Mouse (Mus musculus) midbrain, embryonic 14.5 days (tissue): ENCODE results near the gene Cd37. TPM values are rescaled to one million over a fixed set of nuclear protein-coding genes. Genes with fewer than 3 reads are reported as not detected.
A peak's percentile ranks its signal among the peaks of the same experiment; 100 is the strongest.

Experiments used
- ATAC-seq: fragments of 200-750 bp; cut with Nextera tagmentation; 2 replicates; pipeline ENCODE4 v1.8.0; 2017; ENCODE audit warnings: moderate number of reproducible peaks, moderate library complexity; ENCODE audit not compliant: low FRiP score, low TSS enrichment
- DNase-seq: peaks from one replicate; pipeline ENCODE4 v3.0.0-alpha.2; 2015
- H3K27ac ChIP-seq: fragments of 300-500 bp; sonication (generic); replicated peaks from 2 replicates; pipeline ENCODE4 v1.5.1; 2014; ENCODE audit warnings: mild to moderate bottlenecking, low read depth, low read length, moderate library complexity
- H3K27me3 ChIP-seq: fragments of 300-500 bp; sonication (generic); 2 replicates; pipeline ENCODE4 v1.6.1; 2014; ENCODE audit warnings: low read length, control low read depth, mixed read lengths; ENCODE audit not compliant: control insufficient read depth, insufficient read depth
- H3K36me3 ChIP-seq: fragments of 300-500 bp; sonication (generic); 2 replicates; pipeline ENCODE4 v1.6.1; 2014; ENCODE audit warnings: low read length, control low read depth; ENCODE audit not compliant: control insufficient read depth, insufficient read depth
- H3K4me1 ChIP-seq: fragments of 300-500 bp; sonication (generic); 2 replicates; pipeline ENCODE4 v1.6.1; 2014; ENCODE audit warnings: mild to moderate bottlenecking, antibody characterized with exemption, low read length, control low read depth; ENCODE audit not compliant: control insufficient read depth, insufficient read depth
- H3K4me2 ChIP-seq: fragments of 300-500 bp; sonication (generic); 2 replicates; pipeline ENCODE4 v1.6.1; 2014; ENCODE audit warnings: mild to moderate bottlenecking, low read length, moderate library complexity
- H3K4me3 ChIP-seq: fragments of 300-500 bp; sonication (generic); replicated peaks from 2 replicates; pipeline ENCODE4 v1.5.1; 2014; ENCODE audit warnings: low read depth, low read length
- H3K9ac ChIP-seq: fragments of 300-500 bp; sonication (generic); replicated peaks from 2 replicates; pipeline ENCODE4 v1.6.1; 2014; ENCODE audit warnings: mild to moderate bottlenecking, low read length, moderate library complexity
- H3K9me3 ChIP-seq: fragments of 300-500 bp; sonication (generic); 2 replicates; pipeline ENCODE4 v1.6.1; 2016; ENCODE audit warnings: low read length, control low read depth, mixed read lengths; ENCODE audit not compliant: control insufficient read depth
- WGBS: fragments of 180-500 bp; shearing (Covaris S2); extraction: QIAGEN DNeasy Blood & Tissue Kit; methylation state at CpG from one replicate; pipeline ENCODE4 v1.1.7; 2014; 5-methylcytosine and 5-hydroxymethylcytosine counted together
- polyA plus RNA-seq: library from polyadenylated mRNA; unstranded; fragments of >200 nt; fragmentation: Nextera tagmentation; extraction: Ambion mirVana; gene quantifications from 2 replicates; pipeline ENCODE4 v1.2.1, GENCODE M21; 2014

The Cd37 gene
- polyA plus RNA-seq, 1 experiment from 2014 or later, result 0.76 TPM

- DNase-seq, result no peak
- H3K9me3 ChIP-seq, result no peaks in the 10 kb centered on the region
- H3K4me3 ChIP-seq, result no peak overlapping the region
- H3K27ac ChIP-seq, result no peak overlapping the region
- H3K36me3 ChIP-seq, result no peaks in the 10 kb centered on the region
- H3K4me1 ChIP-seq, result no peaks in the 10 kb centered on the region
- ATAC-seq, result no peak
- H3K27me3 ChIP-seq, result no peaks in the 10 kb centered on the region
- WGBS, result 83% methylated on average over 7 of the region's 7 CpGs
- no peak overlapping the region for H3K4me2 ChIP-seq
- no peak overlapping the region for H3K9ac ChIP-seq
Measured at GRCm38 (mm10) chr7:45192585-45193310, 46.2 kb downstream of the Cd37 start.

DNA sequence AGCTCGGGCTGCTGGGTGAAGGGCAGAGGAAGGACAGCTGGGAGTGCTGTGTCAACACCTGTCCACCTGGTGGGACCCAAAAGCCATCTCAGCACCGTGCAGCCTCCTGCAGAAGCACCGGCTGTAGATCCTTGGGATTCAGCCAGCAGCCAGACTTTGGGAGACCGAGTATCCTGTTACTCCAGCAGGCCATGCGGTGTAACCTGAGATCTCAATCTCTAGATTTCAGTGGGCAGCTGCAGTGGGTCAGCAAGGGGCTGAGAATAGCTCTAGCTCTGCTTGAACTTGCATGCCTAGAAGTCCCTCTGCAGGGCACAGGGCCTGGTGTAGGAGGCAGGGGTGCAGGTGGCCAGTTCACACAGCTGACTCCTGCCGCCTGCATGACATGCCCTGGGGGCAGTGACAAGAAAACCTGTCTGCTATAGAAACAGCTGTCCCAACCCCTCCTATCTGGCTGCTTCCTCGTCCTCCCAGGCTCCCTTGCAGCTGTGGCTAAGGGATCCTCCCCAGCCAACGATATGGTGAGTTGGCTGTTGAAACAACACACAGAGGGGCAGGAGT lies 47.0 kb downstream of the Cd37 start:
- H3K9ac ChIP-seq, result no peak overlapping the region
- H3K4me1 ChIP-seq, result no peaks in the 10 kb centered on the region
- no peak overlapping the region for H3K27ac ChIP-seq
- ATAC-seq (no peak), DNase-seq (no peak)
- H3K4me3 ChIP-seq, result no peak overlapping the region
- no peaks in the 10 kb centered on the region for H3K9me3 ChIP-seq
- no peak overlapping the region for H3K4me2 ChIP-seq
- WGBS, result 26% methylated on average over 8 of the region's 8 CpGs
- H3K36me3 ChIP-seq, result no peaks in the 10 kb centered on the region
- no peaks in the 10 kb centered on the region for H3K27me3 ChIP-seq

DNA sequence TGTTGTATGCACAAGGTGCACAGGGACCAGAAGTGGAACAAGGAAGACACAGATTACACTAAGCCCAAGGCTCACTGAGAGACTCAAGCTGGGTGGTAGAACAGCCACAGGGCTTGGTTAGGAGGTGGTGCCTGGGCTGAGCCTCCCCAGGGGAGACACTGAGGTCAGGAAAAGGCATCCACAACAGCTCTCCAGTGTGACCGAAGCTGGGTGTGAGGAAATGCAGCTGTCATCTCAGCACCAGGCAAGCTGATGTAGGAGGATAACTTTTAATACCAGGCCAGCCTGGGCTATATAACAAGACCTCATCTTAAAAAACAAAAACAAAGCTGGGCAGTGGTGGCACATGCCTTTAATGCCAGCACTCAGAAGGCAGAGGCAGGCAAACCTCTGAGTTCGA lies 47.8 kb downstream of the Cd37 start:
- DNase-seq (no peak), ATAC-seq (no peak)
- Histone ChIP-seq H3K27me3 (no peaks in the 10 kb centered on the region), H3K4me3 (no peak overlapping the region), H3K36me3 (no peaks in the 10 kb centered on the region), H3K4me1 (no peaks in the 10 kb centered on the region), H3K27ac (no peak overlapping the region), H3K9ac (no peak overlapping the region), H3K4me2 (no peak overlapping the region), H3K9me3 (no peaks in the 10 kb centered on the region)
- 86% methylated on average over 2 of the region's 2 CpGs for WGBS

- ATAC-seq, result no peak
Measured at GRCm38 (mm10) chr7:45190186-45190585, 48.7 kb downstream of the Cd37 start.

DNA sequence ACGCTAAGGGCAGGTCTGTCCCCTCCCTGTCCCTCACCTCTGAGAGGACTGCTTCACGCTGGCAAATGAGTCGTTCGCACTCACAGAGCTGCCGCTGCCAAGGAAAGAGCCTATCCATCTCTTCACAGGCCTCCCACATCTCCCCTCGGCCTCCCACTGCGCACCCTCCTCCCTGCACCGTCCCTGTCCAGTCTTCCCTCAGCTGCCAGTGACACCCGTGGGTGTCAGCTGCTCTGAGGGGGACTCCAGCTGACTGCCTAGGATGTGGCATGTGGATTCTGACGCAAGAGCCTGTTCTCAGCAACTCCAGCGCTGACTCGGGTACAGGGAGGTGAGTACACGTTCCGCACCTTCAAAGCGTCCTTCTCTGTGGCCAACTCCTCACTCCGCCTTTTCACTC lies 49.3 kb downstream of the Cd37 start:
- Histone ChIP-seq H3K4me3 (no peak overlapping the region), H3K27ac (no peak overlapping the region), H3K9ac (0 out of 2 replicates have a peak overlapping the region, but pooled peaks have one; percentile 6), H3K4me1 (no peaks in the 10 kb centered on the region), H3K36me3 (no peaks in the 10 kb centered on the region), H3K27me3 (peaks cover 1% of the 10 kb centered on the region; the same call in 1 of the 2 replicates), H3K9me3 (no peaks in the 10 kb centered on the region), H3K4me2 (no peak overlapping the region)
- no peak for ATAC-seq
- 64% methylated on average over 16 of the region's 16 CpGs for WGBS
- no peak for DNase-seq

More at GRCm38 (mm10) chr7:45190186-45190585, 48.7 kb downstream of the Cd37 start:
- no peaks in the 10 kb centered on the region for H3K27me3 ChIP-seq
- 93% methylated on average over 6 of the region's 6 CpGs for WGBS
- no peak overlapping the region for H3K27ac ChIP-seq
- H3K9ac ChIP-seq, result no peak overlapping the region
- H3K9me3 ChIP-seq, result no peaks in the 10 kb centered on the region
- DNase-seq, result no peak
- H3K4me3 ChIP-seq, result no peak overlapping the region
- no peaks in the 10 kb centered on the region for H3K4me1 ChIP-seq
- H3K4me2 ChIP-seq, result no peak overlapping the region
- no peaks in the 10 kb centered on the region for H3K36me3 ChIP-seq

DNA sequence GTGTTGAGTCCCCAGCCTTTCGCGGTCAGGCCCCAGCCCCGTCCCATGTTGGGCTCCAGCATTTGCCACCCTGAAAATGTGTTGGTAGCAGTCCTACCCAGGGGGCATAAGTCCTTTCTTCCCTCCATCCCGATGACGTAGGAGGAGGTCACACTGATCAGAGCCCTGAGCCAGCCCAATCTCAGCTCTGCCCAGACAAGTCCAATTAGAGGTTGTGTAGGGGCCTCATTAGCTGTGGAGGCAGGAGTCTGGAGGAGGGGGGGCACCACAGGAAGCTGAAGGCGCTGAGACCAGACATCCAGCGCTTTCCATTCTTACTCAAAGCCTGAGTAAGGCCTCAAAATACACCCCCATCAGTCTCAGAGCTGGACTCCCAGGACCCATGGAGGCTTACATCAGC lies 53.0 kb downstream of the Cd37 start:
- 64% methylated on average over 7 of the region's 7 CpGs for WGBS
- Histone ChIP-seq H3K27me3 (peaks cover 38% of the 10 kb centered on the region), H3K4me3 (no peak overlapping the region), H3K9ac (no peak overlapping the region), H3K4me2 (no peak overlapping the region), H3K4me1 (0 out of 2 replicates have a peak, but pooled peaks cover 5% of the 10 kb centered on the region), H3K27ac (no peak overlapping the region), H3K36me3 (no peaks in the 10 kb centered on the region), H3K9me3 (no peaks in the 10 kb centered on the region)
- ATAC-seq, result no peak
- DNase-seq, result no peak

- Histone ChIP-seq H3K9me3 (no peaks in the 10 kb centered on the region), H3K27ac (no peak overlapping the region), H3K4me2 (no peak overlapping the region), H3K4me3 (no peak overlapping the region), H3K36me3 (no peaks in the 10 kb centered on the region), H3K27me3 (peaks cover 59% of the 10 kb centered on the region), H3K9ac (no peak overlapping the region), H3K4me1 (0 out of 2 replicates have a peak, but pooled peaks cover 5% of the 10 kb centered on the region)
- ATAC-seq, result no peak
- no peak for DNase-seq
- WGBS, result 64% methylated on average over 7 of the region's 7 CpGs
Measured at GRCm38 (mm10) chr7:45183672-45184071, 55.2 kb downstream of the Cd37 start.
